In the genomic region with DNA sequence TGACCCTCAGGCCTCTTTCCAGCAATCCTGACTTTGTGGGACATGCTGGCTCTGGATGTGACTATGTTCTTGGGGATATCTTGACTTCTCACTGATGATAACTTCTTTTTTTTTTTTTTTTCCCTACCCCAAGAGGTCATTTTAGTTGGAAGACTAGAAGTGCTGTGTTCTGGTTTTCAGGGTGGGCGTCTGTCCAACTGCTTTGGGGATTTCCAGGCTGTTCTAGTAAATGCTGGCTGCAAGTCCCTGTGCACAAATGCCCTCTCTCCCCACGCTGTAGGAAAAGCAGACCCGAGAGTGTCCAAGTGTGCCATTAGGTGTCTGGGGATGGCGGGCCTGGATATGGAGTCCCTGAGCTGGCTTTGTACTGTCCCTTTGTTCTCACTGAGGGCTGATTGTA, we compare ENCODE assay signal across 10 mouse cellular contexts. TPM values are rescaled to one million over a fixed set of nuclear protein-coding genes. Genes with fewer than 3 reads are reported as not detected.
A peak's percentile ranks its signal among the peaks of the same experiment; 100 is the strongest.
DNase-seq lines count a peak whose midpoint lies in the region; ATAC-seq and TF ChIP-seq lines count a peak whose summit lies in the region.
"Had no signal": no experiment of that assay in that cellular context is flagged by ENCODE, and none has a peak within 500 bp of the region (broad histone marks: within the 10 kb centered on the region; RNA-seq: fewer than 3 reads in every experiment).

No protein-coding gene starts in this region.

- TF ChIP-seq POLR2A in liver, adult 2 months (IDR thresholded peaks at IDR 0.05; ENCODE audit: extremely low read depth, insufficient read depth, low read length) = no peak

- WGBS in liver, adult 2 months = 64% methylated on average over 4 of the region's 4 CpGs
- WGBS in liver, embryonic 11.5 days = 78% methylated on average over 4 of the region's 4 CpGs

- H3K4me2 ChIP-seq in liver, embryonic 11.5 days = no peak overlapping the region
- H3K4me2 ChIP-seq: embryonic facial prominence, embryonic 15.5 days had no signal

- H3K4me1 ChIP-seq in liver, adult 2 months (ENCODE audit: control insufficient read depth, insufficient read depth, low read length) = peaks cover 3% of the 10 kb centered on the region; the same call in 1 of the 2 replicates
- H3K4me1 ChIP-seq in liver, embryonic 11.5 days (replicated peaks; ENCODE audit: control insufficient read depth, insufficient read depth, low read length) = peaks cover 4% of the 10 kb centered on the region

- H3K27me3 ChIP-seq in liver, adult 2 months (ENCODE audit: control insufficient read depth, insufficient read depth, low read length) = no peaks in the 10 kb centered on the region
- H3K27me3 ChIP-seq in liver, embryonic 11.5 days (replicated peaks; ENCODE audit: control insufficient read depth, insufficient read depth, low read length) = peaks cover 50% of the 10 kb centered on the region

- intact Hi-C loops in heart, postnatal 10 days (cut with DNase I) = loop anchor here (5.0 kb wide), 2 partner anchors 56 to 59 kb away; no protein-coding TSS in a partner anchor

- no peak for TF ChIP-seq CTCF in liver, adult 2 months (IDR thresholded peaks at IDR 0.05; ENCODE audit: low read depth, low read length)

- no peak for ATAC-seq in liver, embryonic 11.5 days (replicated peaks; ENCODE audit: low FRiP score)

- 0 out of 2 replicates have a peak overlapping the region, but pooled peaks have one; percentile 4 for H3K9ac ChIP-seq in liver, adult 2 months (ENCODE audit: low read depth, low read length)
- no peak overlapping the region for H3K9ac ChIP-seq in liver, embryonic 11.5 days (ENCODE audit: low read depth, low read length)
- H3K9ac ChIP-seq: embryonic facial prominence, embryonic 15.5 days had no signal

- H3K9me3 ChIP-seq in liver, embryonic 11.5 days (ENCODE audit: control insufficient read depth, low read length) = no peaks in the 10 kb centered on the region
- H3K9me3 ChIP-seq: embryonic facial prominence, embryonic 15.5 days; hindbrain, embryonic 10.5 days had no signal

- no peaks in the 10 kb centered on the region for H3K79me2 ChIP-seq in liver, adult 2 months (ENCODE audit: control insufficient read depth, insufficient read depth, low read length)

- DNase-seq in adrenal gland, postnatal 10 days = peak; percentile 35
- DNase-seq in adrenal gland, adult 18-20 months (ENCODE audit: low spot score in 2 of 2) = no peak
- DNase-seq in liver, adult 2 months (ENCODE audit: extremely low read depth, low read depth, low spot score) = no peak
- no peak for DNase-seq in liver, embryonic 11.5 days (ENCODE audit: low spot score)
- peak; percentile 26 for DNase-seq in Muller cell, postnatal 12 days (ENCODE audit: inconsistent ontology term)
- peak; percentile 52 to 58 for DNase-seq in heart, postnatal 10 days
- no peak for DNase-seq in urinary bladder, adult 18-20 months (ENCODE audit: low spot score in 2 of 2)
- DNase-seq in cerebellum, adult 18-20 months = no peak

- H3K27ac ChIP-seq in liver, adult 2 months (replicated peaks; ENCODE audit: insufficient read depth, low read depth, low read length) = peak overlapping the region; percentile 24; the same call in 1 of the 2 replicates
- no peak overlapping the region for H3K27ac ChIP-seq in liver, embryonic 11.5 days (ENCODE audit: low read depth, low read length)
- H3K27ac ChIP-seq: embryonic facial prominence, embryonic 15.5 days; hindbrain, embryonic 10.5 days had no signal

- H3K4me3 ChIP-seq in liver, adult 2 months (ENCODE audit: insufficient read depth, low read depth, low read length) = no peak overlapping the region
- H3K4me3 ChIP-seq in liver, embryonic 11.5 days (ENCODE audit: low read depth, low read length) = no peak overlapping the region
- H3K4me3 ChIP-seq: embryonic facial prominence, embryonic 15.5 days; hindbrain, embryonic 10.5 days had no signal

- H3K36me3 ChIP-seq in liver, adult 2 months (ENCODE audit: control insufficient read depth, insufficient read depth, low read length) = no peaks in the 10 kb centered on the region
- H3K36me3 ChIP-seq in liver, embryonic 11.5 days (ENCODE audit: control insufficient read depth, insufficient read depth, low read length) = no peaks in the 10 kb centered on the region
- H3K36me3 ChIP-seq: embryonic facial prominence, embryonic 15.5 days had no signal

RNA-seq across cellular contexts. Expression of a gene that starts 2.6 kb away (rescaled TPM):
- 10 to 100 TPM; 18.9 to 21.8 TPM for total RNA-seq in adrenal gland, postnatal 10 days (2021)
- total RNA-seq in adrenal gland, adult 18-20 months (2021) = 10 to 100 TPM; 16.1 to 46.0 TPM
- 5.5 and 7.6 TPM in 2 replicates for total RNA-seq in liver, adult 2 months (2014; rRNA removed)
- polyA plus RNA-seq in liver, adult 2 months (2012; rRNA removed) = 3.3 and 7.0 TPM in 2 replicates
- 10.5 and 12.3 TPM in 2 replicates for polyA plus RNA-seq in liver, embryonic 11.5 days (2014; fragmentation: Nextera tagmentation; extraction: Ambion mirVana)
- total RNA-seq in heart, postnatal 10 days (2021) = 1 to 10 TPM; 6.0 to 7.7 TPM

Comparison
In these comparisons a context has a peak if more than half of its experiments do, and no peak if none do; other contexts are left out.
1. DNase-seq: peak in adrenal gland, postnatal 10 days (single experiment), Muller cell, postnatal 12 days (single experiment) and heart, postnatal 10 days (2 of 2); none in adrenal gland, adult 18-20 months (0 of 2), liver, adult 2 months (single experiment), liver, embryonic 11.5 days (single experiment), urinary bladder, adult 18-20 months (0 of 2) and cerebellum, adult 18-20 months (0 of 2).